Mouse (Mus musculus) MEL (cell line): ENCODE data around the gene Cggbp1. TPM values are rescaled to one million over a fixed set of nuclear protein-coding genes. Genes with fewer than 3 reads are reported as not detected.

ENCODE experiments used
- DNase-seq: peaks from one replicate; pipeline ENCODE4 v3.0.0; 2011; ENCODE audit warnings: low read depth, low spot score
- H3K27ac ChIP-seq: 2 replicates; pipeline ENCODE4 v1.5.1; 2012; ENCODE audit warnings: low read depth, mild to moderate bottlenecking, control low read depth, low read length, moderate library complexity; ENCODE audit not compliant: control insufficient read depth
- H3K27me3 ChIP-seq, 2 experiments: fragments of 150-350 bp in 1 of 2; sonication (generic) in 1 of 2; 2 replicates each; pipeline ENCODE4 v1.6.1; 2012; ENCODE audit warnings: low read length in 2 of 2, mild to moderate bottlenecking in 2 of 2, improper control_type of control experiment in 1 of 2, moderate library complexity in 1 of 2; ENCODE audit not compliant: insufficient read depth in 2 of 2, control insufficient read depth in 1 of 2
- H3K36me3 ChIP-seq, 2 experiments: 2 replicates each; pipeline ENCODE4 v1.6.1; 2012 to 2014; ENCODE audit warnings: low read length in 2 of 2, improper control_type of control experiment in 1 of 2, inconsistent platforms in 1 of 2, mild to moderate bottlenecking in 1 of 2; ENCODE audit not compliant: insufficient read depth in 2 of 2, control insufficient read depth in 1 of 2
- H3K4me1 ChIP-seq, 2 experiments: fragments of 150-350 bp in 1 of 2; sonication (generic) in 1 of 2; 2 replicates each; pipeline ENCODE4 v1.6.1; 2012; ENCODE audit warnings: low read length in 2 of 2, improper control_type of control experiment in 1 of 2, mild to moderate bottlenecking in 1 of 2; ENCODE audit not compliant: insufficient read depth in 2 of 2, control insufficient read depth in 1 of 2
- H3K4me3 ChIP-seq, 2 experiments: fragments of 150-350 bp in 1 of 2; sonication (generic) in 1 of 2; 2 replicates each; pipeline ENCODE4 v1.5.1; 2012; ENCODE audit warnings: low read depth in 2 of 2, low read length in 2 of 2, mild to moderate bottlenecking in 2 of 2, moderate library complexity in 2 of 2, control low read depth in 1 of 2, improper control_type of control experiment in 1 of 2; ENCODE audit not compliant: control insufficient read depth in 1 of 2, insufficient read depth in 1 of 2
- H3K79me2 ChIP-seq: 2 replicates; pipeline ENCODE4 v1.6.1; 2012; ENCODE audit warnings: mild to moderate bottlenecking, low read length, moderate library complexity; ENCODE audit not compliant: control insufficient read depth, poor library complexity, insufficient read depth
- H3K9ac ChIP-seq: 2 replicates; pipeline ENCODE4 v1.6.1; 2012; ENCODE audit warnings: low read depth, mild to moderate bottlenecking, control low read depth, low read length, moderate library complexity; ENCODE audit not compliant: control insufficient read depth, poor library complexity, severe bottlenecking
- H3K9me3 ChIP-seq: fragments of 150-350 bp; sonication (generic); replicated peaks from 2 replicates; pipeline ENCODE4 v1.6.1; 2012; ENCODE audit warnings: mild to moderate bottlenecking, low read length, improper control_type of control experiment, moderate library complexity; ENCODE audit not compliant: insufficient read depth
- BHLHE40 ChIP-seq: IDR thresholded peaks from 2 replicates; pipeline ENCODE4 v1.6.1; 2012; ENCODE audit warnings: low read depth, mild to moderate bottlenecking, inconsistent platforms, low read length, improper control_type of control experiment, borderline replicate concordance
- E2F4 ChIP-seq: IDR thresholded peaks from 2 replicates; pipeline ENCODE4 v1.6.1; 2011; ENCODE audit warnings: low read depth, low read length, improper control_type of control experiment, borderline replicate concordance
- GABPA ChIP-seq: IDR thresholded peaks from 2 replicates; pipeline ENCODE4 v1.6.1; 2012; ENCODE audit warnings: low read depth, mild to moderate bottlenecking, inconsistent platforms, low read length, improper control_type of control experiment, moderate library complexity
- GATA1 ChIP-seq: IDR thresholded peaks from 2 replicates; pipeline ENCODE4 v1.6.1; 2011; ENCODE audit warnings: low read depth, low read length, improper control_type of control experiment
- HCFC1 ChIP-seq: IDR thresholded peaks from 2 replicates; pipeline ENCODE4 v1.6.1; 2012; ENCODE audit warnings: low read depth, mild to moderate bottlenecking, inconsistent platforms, low read length, improper control_type of control experiment, moderate library complexity
- JUND ChIP-seq: IDR thresholded peaks from 2 replicates; pipeline ENCODE4 v1.6.1; 2011; ENCODE audit warnings: low read depth, mild to moderate bottlenecking, improper control_type of control experiment, low read length
- MAX ChIP-seq: IDR thresholded peaks from 2 replicates; pipeline ENCODE4 v1.6.1; 2011; ENCODE audit warnings: low read length, improper control_type of control experiment
- NRF1 ChIP-seq: IDR thresholded peaks from 2 replicates; pipeline ENCODE4 v1.6.1; 2014; ENCODE audit warnings: low read depth, mild to moderate bottlenecking, inconsistent platforms, low read length, improper control_type of control experiment, moderate library complexity; ENCODE audit not compliant: poor library complexity, insufficient read depth, severe bottlenecking
- POLR2AphosphoS2 ChIP-seq: IDR thresholded peaks from 2 replicates; pipeline ENCODE4 v1.6.1; 2011; ENCODE audit warnings: low read length, improper control_type of control experiment
- RCOR1 ChIP-seq: IDR thresholded peaks from 2 replicates; pipeline ENCODE4 v1.6.1; 2012; ENCODE audit warnings: low read depth, mild to moderate bottlenecking, inconsistent platforms, low read length, improper control_type of control experiment
- TAL1 ChIP-seq: IDR thresholded peaks from 2 replicates; pipeline ENCODE4 v1.6.1; 2012; ENCODE audit warnings: mild to moderate bottlenecking, inconsistent platforms, low read length, moderate library complexity, mixed read lengths
- UBTF ChIP-seq: IDR thresholded peaks from 2 replicates; pipeline ENCODE4 v1.6.1; 2012; ENCODE audit warnings: low read depth, mild to moderate bottlenecking, inconsistent platforms, low read length, improper control_type of control experiment, moderate library complexity, borderline replicate concordance; ENCODE audit not compliant: insufficient read depth
- USF2 ChIP-seq, 2 experiments: IDR thresholded peaks; 2 replicates each; pipeline ENCODE4 v1.6.1; 2011 to 2012; ENCODE audit warnings: improper control_type of control experiment in 2 of 2, low read length in 2 of 2, borderline replicate concordance in 1 of 2, inconsistent platforms in 1 of 2, low read depth in 1 of 2, mild to moderate bottlenecking in 1 of 2; ENCODE audit not compliant: insufficient read depth in 1 of 2
- ZKSCAN1 ChIP-seq: IDR thresholded peaks from 2 replicates; pipeline ENCODE4 v1.6.1; 2012; ENCODE audit warnings: low read depth, mild to moderate bottlenecking, inconsistent platforms, low read length, improper control_type of control experiment, moderate library complexity
- ZMIZ1 ChIP-seq: IDR thresholded peaks from 2 replicates; pipeline ENCODE4 v1.6.1; 2012; ENCODE audit warnings: low read depth, mild to moderate bottlenecking, inconsistent platforms, low read length, improper control_type of control experiment, moderate library complexity
- polyA plus RNA-seq, 2 experiments: library from polyadenylated mRNA; stranded (reverse) in 1 of 2; unstranded in 1 of 2; fragments of >175 nt in 1 of 2; fragments of >200 nt in 1 of 2; gene quantifications; 2 replicates each; pipeline versions ENCODE4 v1.2.1 to v1.2.4; 2012; ENCODE audit warnings: low replicate concordance in 2 of 2, low read depth in 1 of 2; ENCODE audit not compliant: insufficient read length in 2 of 2, insufficient read depth in 1 of 2, missing spikeins in 1 of 2
- total RNA-seq: library from RNA; depleted of rRNA; stranded (reverse); fragments of 300-350 nt; gene quantifications from 2 replicates; pipeline ENCODE4 v1.2.3, GENCODE M21; 2012

Cggbp1 gene
- total and polyA plus RNA-seq, 3 experiments: 36.3 to 65.5 (median 62.2) TPM

GRCm38 (mm10) chr16:64850287-64851084 is 1.3 kb upstream of the Cggbp1 start (continued):
- TF ChIP-seq HCFC1 (no peak), BHLHE40 (no peak), ZKSCAN1 (no peak), JUND (no peak), TAL1 (no peak), POLR2AphosphoS2 (no peak), RCOR1 (no peak), GATA1 (peak; percentile 43; the same call in 1 of the 2 replicates), USF2 (IDR thresholded peaks at IDR 0.05; ENCODE audit: borderline replicate concordance in 1 of 2, insufficient read depth in 1 of 2, low read depth in 1 of 2, low read length in 2 of 2) (no peak), GABPA (no peak), E2F4 (no peak)
- TF ChIP-seq, all 39 proteins: peak for 12

GRCm38 (mm10) chr16:64851085-64851562 is 672 bp upstream of the Cggbp1 start:
- no peak for DNase-seq
- H3K79me2 ChIP-seq: peaks cover 56% of the 10 kb centered on the region
- peak overlapping the region; percentile 96 for H3K9ac ChIP-seq
- H3K9me3 ChIP-seq: no peaks in the 10 kb centered on the region
- peaks cover 10 to 12% of the 10 kb centered on the region in 2 experiments for H3K4me1 ChIP-seq
- H3K27me3 ChIP-seq: no peaks in the 10 kb centered on the region
- TF ChIP-seq NRF1 (no peak), UBTF (0 out of 2 replicates have a peak, but pooled peaks have one; percentile 70)
- TF ChIP-seq, all 39 proteins: peak for 1
- Histone ChIP-seq H3K4me3 (peak overlapping the region; percentile 61 to 80), H3K36me3 (peaks cover 14 to 23% of the 10 kb centered on the region in 2 experiments), H3K27ac (peak overlapping the region; percentile 58)

GRCm38 (mm10) chr16:64852441-64852871 is 660 bp downstream of the Cggbp1 start:
- Histone ChIP-seq H3K4me1 (peaks cover 10 to 12% of the 10 kb centered on the region in 2 experiments), H3K9ac (peak overlapping the region; percentile 97), H3K27ac (peak overlapping the region; percentile 95), H3K36me3 (peaks cover 25 to 28% of the 10 kb centered on the region in 2 experiments), H3K79me2 (peaks cover 50% of the 10 kb centered on the region), H3K9me3 (no peaks in the 10 kb centered on the region), H3K27me3 (no peaks in the 10 kb centered on the region), H3K4me3 (peak overlapping the region; percentile 95 to 100)
- TF ChIP-seq ZMIZ1: no peak
- 0 out of 2 replicates have a peak, but pooled peaks have one; percentile 10 for TF ChIP-seq MAX
- DNase-seq: no peak
